Mouse (Mus musculus) liver, adult 2 months (tissue): ENCODE data around the gene Susd1. TPM values are rescaled to one million over a fixed set of nuclear protein-coding genes. Genes with fewer than 3 reads are reported as not detected.

Experiments used
- DNase-seq: peaks from one replicate; pipeline ENCODE4 v3.0.0-alpha.2; 2011; ENCODE audit warnings: low read depth, low spot score; ENCODE audit errors: extremely low read depth
- H3K27ac ChIP-seq: fragments of 200-500 bp; replicated peaks from 2 replicates; pipeline ENCODE4 v1.5.1; 2012; ENCODE audit warnings: low read depth, mild to moderate bottlenecking, control low read depth, inconsistent platforms, low read length; ENCODE audit not compliant: insufficient read depth
- H3K27me3 ChIP-seq: fragments of 200-500 bp; 2 replicates; pipeline ENCODE4 v1.6.1; 2012; ENCODE audit warnings: mild to moderate bottlenecking, moderate library complexity, low read length, inconsistent platforms; ENCODE audit not compliant: control insufficient read depth, insufficient read depth
- H3K36me3 ChIP-seq: fragments of 200-500 bp; 2 replicates; pipeline ENCODE4 v1.6.1; 2012; ENCODE audit warnings: low read length, inconsistent platforms; ENCODE audit not compliant: control insufficient read depth, insufficient read depth
- H3K4me1 ChIP-seq: fragments of 200-500 bp; 2 replicates; pipeline ENCODE4 v1.6.1; 2011; ENCODE audit warnings: low read length; ENCODE audit not compliant: control insufficient read depth, insufficient read depth
- H3K4me3 ChIP-seq: fragments of 200-500 bp; 2 replicates; pipeline ENCODE4 v1.5.1; 2011; ENCODE audit warnings: low read depth, mild to moderate bottlenecking, control low read depth, low read length, moderate library complexity; ENCODE audit not compliant: insufficient read depth
- H3K79me2 ChIP-seq: fragments of 200-500 bp; 2 replicates; pipeline ENCODE4 v1.6.1; 2012; ENCODE audit warnings: inconsistent platforms, mild to moderate bottlenecking, low read length, moderate library complexity; ENCODE audit not compliant: control insufficient read depth, insufficient read depth
- H3K9ac ChIP-seq: fragments of 200-500 bp; 2 replicates; pipeline ENCODE4 v1.6.1; 2012; ENCODE audit warnings: low read depth, mild to moderate bottlenecking, control low read depth, inconsistent platforms, low read length
- CTCF ChIP-seq: fragments of 200-500 bp; IDR thresholded peaks from 2 replicates; pipeline ENCODE4 v1.5.1; 2011; ENCODE audit warnings: low read depth, low read length, control low read depth
- POLR2A ChIP-seq: fragments of 200-500 bp; IDR thresholded peaks from 2 replicates; pipeline ENCODE4 v1.6.1; 2011; ENCODE audit warnings: low read length, control low read depth; ENCODE audit not compliant: insufficient read depth; ENCODE audit errors: extremely low read depth
- WGBS: fragments of 180-500 bp; shearing (Covaris S2); methylation state at CpG from one replicate; pipeline ENCODE4 v1.1.7; 2018; 5-methylcytosine and 5-hydroxymethylcytosine counted together
- polyA plus RNA-seq: library from polyadenylated mRNA; depleted of rRNA; stranded (reverse); fragments of >200 nt; gene quantifications from 2 replicates; pipeline ENCODE4 v1.2.3, GENCODE M21; 2012; rRNA removed
- total RNA-seq: library from RNA; depleted of rRNA; stranded (reverse); fragments of >200 nt; gene quantifications from 2 replicates; pipeline ENCODE4 v1.2.3, GENCODE M21; 2014; rRNA removed

The Susd1 gene
- 9.7 and 14.8 TPM in 2 replicates for total RNA-seq
- polyA plus RNA-seq, result 5.4 and 5.5 TPM in 2 replicates

DNA sequence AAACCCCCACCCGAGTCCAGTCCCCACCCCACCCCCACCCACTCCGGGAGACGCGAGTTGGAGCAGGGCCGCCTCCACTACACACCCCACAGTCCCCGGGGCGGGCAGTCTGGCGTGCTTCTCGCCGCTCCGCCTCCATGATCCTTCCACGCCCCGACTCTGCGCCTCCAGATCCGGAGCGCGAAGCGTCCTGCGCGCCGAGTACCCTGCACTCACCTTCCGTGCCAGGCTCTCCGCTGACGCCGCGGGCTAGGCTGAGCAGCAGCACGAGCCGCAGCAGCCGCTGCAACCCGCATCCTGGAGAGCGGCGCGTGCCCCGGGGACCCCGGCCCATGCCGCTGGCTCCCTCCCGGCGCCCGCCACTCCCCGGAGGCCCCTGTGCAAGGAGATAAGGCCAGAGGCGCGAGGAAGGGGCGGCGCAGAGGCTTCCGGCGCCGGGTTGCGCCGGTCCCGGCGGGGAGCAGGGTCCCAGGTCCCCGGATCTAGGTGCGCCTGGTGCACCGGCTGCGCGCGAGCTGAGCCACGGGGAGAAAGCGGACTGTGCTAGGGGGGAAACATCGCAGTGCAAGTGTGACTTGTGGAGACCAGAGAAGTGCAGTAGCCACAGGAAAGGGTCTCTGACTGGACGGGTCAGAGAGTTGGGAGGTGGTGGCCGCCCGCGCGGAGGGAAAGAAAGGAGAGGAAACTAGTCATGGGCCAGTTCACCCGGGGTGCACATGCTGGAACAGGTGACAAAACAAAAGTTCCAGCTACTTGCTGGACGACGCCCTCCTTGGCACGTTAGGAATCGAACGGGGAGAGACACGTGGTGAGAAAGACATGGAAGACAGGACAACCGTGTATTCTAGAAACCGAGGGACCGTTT, at the start of gene Susd1:
Gene Susd1 (minus strand): TSS at position 644 of the 865 bp plus-strand sequence.
- under 1% methylated on average over 70 of the region's 75 CpGs for WGBS
- peak; percentile 82 for DNase-seq
- TF ChIP-seq CTCF (no peak), POLR2A (peak; percentile 73)
- peak within 1 kb of the TSS; percentile 81 for H3K9ac ChIP-seq
- peak within 1 kb of the TSS; percentile 79 for H3K27ac ChIP-seq
- H3K36me3 ChIP-seq, result no peaks in the 10 kb centered on the region
- H3K27me3 ChIP-seq, result no peaks in the 10 kb centered on the region
- peak within 1 kb of the TSS; percentile 65 for H3K4me3 ChIP-seq
- no peaks in the 10 kb centered on the region; the same call in 1 of the 2 replicates for H3K79me2 ChIP-seq
- H3K4me1 ChIP-seq, result peaks cover 13% of the 10 kb centered on the region

DNA sequence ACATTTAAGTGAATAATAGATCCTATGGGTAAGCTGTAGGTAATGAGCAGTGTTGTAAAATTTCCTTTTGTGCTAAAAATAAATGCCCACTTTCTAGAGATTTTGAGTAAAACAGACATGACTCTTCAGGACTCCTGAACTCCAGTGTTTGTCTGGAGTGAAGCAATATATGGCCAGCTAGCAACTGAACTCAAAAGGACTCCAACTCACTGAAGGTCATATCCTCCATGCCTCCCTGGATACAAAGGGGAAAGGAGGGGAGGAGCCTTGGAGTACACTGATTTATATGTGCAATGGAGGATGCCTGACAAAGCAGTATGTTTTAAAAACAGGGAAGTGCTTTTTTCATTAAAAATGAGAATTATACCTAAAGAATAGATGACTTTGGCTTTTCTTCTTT, 32.9 kb upstream of the Susd1 start:
- no peaks in the 10 kb centered on the region for H3K27me3 ChIP-seq
- TF ChIP-seq CTCF (no peak), POLR2A (no peak)
- peaks cover 14% of the 10 kb centered on the region; the same call in 1 of the 2 replicates for H3K36me3 ChIP-seq
- H3K4me3 ChIP-seq, result no peak overlapping the region
- DNase-seq, result peak; percentile 65
- H3K4me1 ChIP-seq, result peaks cover 7% of the 10 kb centered on the region
- no peak overlapping the region for H3K27ac ChIP-seq
- no peak overlapping the region for H3K9ac ChIP-seq
- no peaks in the 10 kb centered on the region; the same call in 1 of the 2 replicates for H3K79me2 ChIP-seq

DNA sequence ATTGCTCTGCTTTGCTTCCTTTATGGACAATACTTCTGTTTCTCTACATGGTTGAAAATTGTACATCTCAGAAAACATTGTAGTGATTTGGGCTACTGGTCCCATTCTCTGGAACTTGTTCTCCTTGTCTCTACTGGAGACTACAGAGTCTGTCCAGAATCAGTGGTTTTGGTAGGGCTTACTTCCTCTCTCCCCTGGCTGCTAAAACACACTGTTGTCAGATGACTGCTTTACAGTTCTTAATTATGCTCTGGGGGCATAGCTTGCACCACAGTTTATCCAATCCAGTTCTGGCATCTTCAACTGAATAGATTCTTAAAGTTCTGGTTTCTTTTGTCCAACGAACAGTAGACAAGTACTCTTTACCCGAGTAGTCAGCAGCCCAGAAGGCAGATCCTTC, 27.0 kb upstream of the Susd1 start:
- TF ChIP-seq CTCF (no peak), POLR2A (no peak)
- H3K4me1 ChIP-seq, result peaks cover 4% of the 10 kb centered on the region; the same call in 1 of the 2 replicates
- WGBS, result 84% methylated on average over 2 of the region's 2 CpGs
- H3K79me2 ChIP-seq, result no peaks in the 10 kb centered on the region
- no peak for DNase-seq
- H3K4me3 ChIP-seq, result no peak overlapping the region
- peaks cover 3% of the 10 kb centered on the region; the same call in 1 of the 2 replicates for H3K36me3 ChIP-seq
- no peaks in the 10 kb centered on the region for H3K27me3 ChIP-seq
- no peak overlapping the region for H3K9ac ChIP-seq
- H3K27ac ChIP-seq, result no peak overlapping the region

DNA sequence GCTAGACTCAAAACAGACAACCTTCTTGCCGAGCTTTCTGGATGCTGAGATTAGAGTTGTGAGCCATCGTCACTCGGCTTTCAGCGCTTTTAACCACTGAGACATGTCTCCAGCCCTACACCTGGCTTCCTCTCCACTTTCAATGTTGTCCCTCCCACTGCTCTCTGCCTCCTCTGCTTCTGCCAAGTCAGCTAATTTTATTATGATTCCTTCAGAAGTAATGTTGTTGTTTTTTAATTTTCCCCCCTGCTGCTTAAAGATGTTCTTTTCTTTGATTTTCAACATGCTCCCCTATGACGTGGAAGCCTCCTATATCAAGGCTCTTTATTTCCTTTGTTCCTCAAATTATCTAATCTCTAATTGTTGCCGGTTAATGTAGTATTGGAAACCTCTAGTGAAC, 26.2 kb upstream of the Susd1 start:
- TF ChIP-seq POLR2A, result no peak
- TF ChIP-seq CTCF, result no peak
- Histone ChIP-seq H3K9ac (no peak overlapping the region), H3K27ac (0 out of 2 replicates have a peak overlapping the region, but pooled peaks have one; percentile 32), H3K79me2 (no peaks in the 10 kb centered on the region), H3K4me3 (no peak overlapping the region), H3K27me3 (no peaks in the 10 kb centered on the region), H3K4me1 (peaks cover 4% of the 10 kb centered on the region; the same call in 1 of the 2 replicates), H3K36me3 (peaks cover 3% of the 10 kb centered on the region; the same call in 1 of the 2 replicates)
- DNase-seq, result no peak
- WGBS, result 80% methylated on average over 6 of the region's 6 CpGs

DNA sequence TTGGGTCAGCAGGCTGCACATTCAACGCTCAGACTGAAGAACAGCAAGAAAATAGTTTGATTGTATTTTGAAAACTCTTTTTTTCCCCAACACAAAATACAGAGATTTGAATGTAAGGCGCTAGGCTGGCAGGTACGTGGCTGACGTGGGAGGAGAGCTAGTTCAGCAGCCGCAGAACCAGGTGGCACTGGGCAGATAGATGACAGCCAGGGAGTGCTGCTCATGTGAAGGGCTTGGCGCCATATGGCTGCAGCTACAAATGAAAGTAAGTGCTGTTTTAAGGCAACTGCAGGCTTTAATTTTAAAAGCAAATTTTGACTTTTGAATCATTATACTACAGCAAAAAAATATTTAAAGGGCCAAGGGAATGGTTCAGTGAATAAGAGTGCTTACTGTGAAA, 24.1 kb upstream of the Susd1 start:
- no peak for TF ChIP-seq CTCF
- no peak for TF ChIP-seq POLR2A
- Histone ChIP-seq H3K36me3 (peaks cover 3% of the 10 kb centered on the region; the same call in 1 of the 2 replicates), H3K4me1 (peaks cover 4% of the 10 kb centered on the region; the same call in 1 of the 2 replicates), H3K79me2 (no peaks in the 10 kb centered on the region), H3K27me3 (no peaks in the 10 kb centered on the region), H3K27ac (no peak overlapping the region), H3K4me3 (no peak overlapping the region), H3K9ac (no peak overlapping the region)
- WGBS, result 56% methylated on average over 6 of the region's 6 CpGs
- no peak for DNase-seq
